9 mouse cellular contexts compared by ENCODE assay signal in genomic region chr12:9251772-9252171, GRCm38 (mm10).
A peak's percentile ranks its signal among the peaks of the same experiment; 100 is the strongest.
DNase-seq lines count a peak whose midpoint lies in the region; ATAC-seq and TF ChIP-seq lines count a peak whose summit lies in the region.
"Had no signal": no experiment of that assay in that cellular context is flagged by ENCODE, and none has a peak within 500 bp of the region (broad histone marks: within the 10 kb centered on the region; RNA-seq: fewer than 3 reads in every experiment).

No protein-coding gene starts in this region.

- H3K27ac ChIP-seq in embryonic facial prominence, embryonic 14.5 days (replicated peaks; ENCODE audit: low read depth, low read length): no peak overlapping the region
- no peak overlapping the region for H3K27ac ChIP-seq in lung, embryonic 14.5 days (ENCODE audit: low read depth)
- H3K27ac ChIP-seq in small intestine, adult 2 months (ENCODE audit: insufficient read depth, low read depth, low read length): no peak overlapping the region
- H3K27ac ChIP-seq: neural tube, embryonic 13.5 days had no signal

- 23% methylated on average over 5 of the region's 5 CpGs for WGBS in embryonic facial prominence, embryonic 14.5 days
- 30% methylated on average over 5 of the region's 5 CpGs for WGBS in lung, embryonic 14.5 days
- 24% methylated on average over 5 of the region's 5 CpGs for WGBS in small intestine, adult 2 months

- peak; percentile 83 for TF ChIP-seq CTCF in lung, embryonic 14.5 days (IDR thresholded peaks at IDR 0.05; ENCODE audit: low read depth)
- peak; percentile 39; the same call in 1 of the 2 replicates for TF ChIP-seq CTCF in small intestine, adult 2 months (IDR thresholded peaks at IDR 0.05; ENCODE audit: extremely low read depth, insufficient read length, insufficient replicate concordance, low read depth, low read length)

- H3K4me1 ChIP-seq in embryonic facial prominence, embryonic 14.5 days (ENCODE audit: control insufficient read depth, insufficient read depth, low read length): 0 out of 2 replicates have a peak, but pooled peaks cover 9% of the 10 kb centered on the region
- no peaks in the 10 kb centered on the region for H3K4me1 ChIP-seq in lung, embryonic 14.5 days (ENCODE audit: insufficient read depth)
- H3K4me1 ChIP-seq in small intestine, adult 2 months (ENCODE audit: control insufficient read depth, insufficient read depth, insufficient read length, low read length): no peaks in the 10 kb centered on the region

- ATAC-seq in embryonic facial prominence, embryonic 14.5 days (ENCODE audit: low read depth): no peak
- ATAC-seq in lung, embryonic 14.5 days (ENCODE audit: insufficient read depth): no peak

- no peak overlapping the region for H3K4me2 ChIP-seq in embryonic facial prominence, embryonic 14.5 days (ENCODE audit: low read depth, low read length)
- H3K4me2 ChIP-seq in lung, embryonic 14.5 days: no peak overlapping the region
- H3K4me2 ChIP-seq: neural tube, embryonic 13.5 days had no signal

- H3K27me3 ChIP-seq in embryonic facial prominence, embryonic 14.5 days (replicated peaks; ENCODE audit: control insufficient read depth, insufficient read depth, low read length): no peaks in the 10 kb centered on the region
- no peaks in the 10 kb centered on the region for H3K27me3 ChIP-seq in lung, embryonic 14.5 days (ENCODE audit: insufficient read depth, low read length)
- H3K27me3 ChIP-seq in small intestine, adult 2 months (ENCODE audit: control insufficient read depth, insufficient read depth, low read length): no peaks in the 10 kb centered on the region
- H3K27me3 ChIP-seq: neural tube, embryonic 13.5 days had no signal

- no peak overlapping the region for H3K9ac ChIP-seq in embryonic facial prominence, embryonic 14.5 days (ENCODE audit: low read depth, low read length)
- H3K9ac ChIP-seq in lung, embryonic 14.5 days: no peak overlapping the region
- H3K9ac ChIP-seq: neural tube, embryonic 13.5 days had no signal

- no peak overlapping the region for H3K4me3 ChIP-seq in embryonic facial prominence, embryonic 14.5 days (ENCODE audit: low read depth, low read length)
- no peak overlapping the region for H3K4me3 ChIP-seq in lung, embryonic 14.5 days (ENCODE audit: low read depth, low read length)
- H3K4me3 ChIP-seq in small intestine, adult 2 months (ENCODE audit: low read depth, low read length): no peak overlapping the region
- H3K4me3 ChIP-seq: neural tube, embryonic 13.5 days had no signal

- no peaks in the 10 kb centered on the region for H3K9me3 ChIP-seq in embryonic facial prominence, embryonic 14.5 days (ENCODE audit: control insufficient read depth, low read length)
- no peaks in the 10 kb centered on the region for H3K9me3 ChIP-seq in lung, embryonic 14.5 days (ENCODE audit: low read depth, low read length)
- H3K9me3 ChIP-seq: neural tube, embryonic 13.5 days had no signal

- no peak for TF ChIP-seq POLR2A in small intestine, adult 2 months (IDR thresholded peaks at IDR 0.05; ENCODE audit: low read depth, low read length)

- DNase-seq in gastrocnemius, adult 18-20 months (ENCODE audit: low spot score): peak; percentile 42
- no peak for DNase-seq in gastrocnemius, postnatal 25 days
- DNase-seq in 3134 (ENCODE audit: extremely low read depth, insufficient read length, low spot score): peak; percentile 25
- DNase-seq in adrenal gland, postnatal 10 days: peak; percentile 76
- DNase-seq in embryonic facial prominence, embryonic 14.5 days (ENCODE audit: low spot score): peak; percentile 52
- DNase-seq in kidney, adult 9 months: peak; percentile 53
- DNase-seq in lung, embryonic 14.5 days: peak; percentile 77

- no peaks in the 10 kb centered on the region for H3K36me3 ChIP-seq in embryonic facial prominence, embryonic 14.5 days (ENCODE audit: control insufficient read depth, insufficient read depth, low read length)
- H3K36me3 ChIP-seq in lung, embryonic 14.5 days (ENCODE audit: insufficient read depth): no peaks in the 10 kb centered on the region
- H3K36me3 ChIP-seq in small intestine, adult 2 months (ENCODE audit: control insufficient read depth, insufficient read depth, low read length): no peaks in the 10 kb centered on the region
- H3K36me3 ChIP-seq: neural tube, embryonic 13.5 days had no signal
